Mouse (Mus musculus): ENCODE results near the gene Pabpn1l.

The Pabpn1l gene

GRCm38 (mm10) chr8:122665667-122666316 lies 43.3 kb upstream of the Pabpn1l start:
- Histone ChIP-seq H3K4me3 (replicated peaks; ENCODE audit: low read length) (no peak overlapping the region), H3K36me3 (ENCODE audit: insufficient read depth, low read length) (no peaks in the 10 kb centered on the region), H3K27me3 (ENCODE audit: insufficient read depth, low read length) (peaks cover 29% of the 10 kb centered on the region), H3K9me3 (ENCODE audit: low read length) (no peaks in the 10 kb centered on the region), H3K4me1 (replicated peaks; ENCODE audit: low read depth, low read length) (peaks cover 30% of the 10 kb centered on the region)
- TF ChIP-seq NANOG (IDR thresholded peaks at IDR 0.05; ENCODE audit: borderline replicate concordance, low read length) = no peak
- no peak for TF ChIP-seq POU5F1 (IDR thresholded peaks at IDR 0.05; ENCODE audit: borderline replicate concordance, low read length)
- no peak for TF ChIP-seq CTCF (conservative IDR thresholded peaks at IDR 0.05; ENCODE audit: low read length)

- TF ChIP-seq NANOG (IDR thresholded peaks at IDR 0.05; ENCODE audit: borderline replicate concordance, low read length) (no peak), CTCF (conservative IDR thresholded peaks at IDR 0.05; ENCODE audit: low read length) (no peak), POU5F1 (IDR thresholded peaks at IDR 0.05; ENCODE audit: borderline replicate concordance, low read length) (no peak)
- Histone ChIP-seq H3K27me3 (ENCODE audit: insufficient read depth, low read length) (peaks cover 23% of the 10 kb centered on the region), H3K4me1 (replicated peaks; ENCODE audit: low read depth, low read length) (peaks cover 30% of the 10 kb centered on the region), H3K4me3 (replicated peaks; ENCODE audit: low read length) (no peak overlapping the region), H3K36me3 (ENCODE audit: insufficient read depth, low read length) (no peaks in the 10 kb centered on the region), H3K9me3 (ENCODE audit: low read length) (no peaks in the 10 kb centered on the region)
Observed at GRCm38 (mm10) chr8:122665221-122665620, 42.7 kb upstream of the Pabpn1l start.

- H3K9me3 ChIP-seq (ENCODE audit: low read length) = no peaks in the 10 kb centered on the region
- peaks cover 33% of the 10 kb centered on the region for H3K4me1 ChIP-seq (replicated peaks; ENCODE audit: low read depth, low read length)
- H3K27me3 ChIP-seq (ENCODE audit: insufficient read depth, low read length) = peaks cover 10% of the 10 kb centered on the region; the same call in 1 of the 2 replicates
- H3K36me3 ChIP-seq (ENCODE audit: insufficient read depth, low read length) = no peaks in the 10 kb centered on the region
- no peak for TF ChIP-seq NANOG (IDR thresholded peaks at IDR 0.05; ENCODE audit: borderline replicate concordance, low read length)
- no peak for TF ChIP-seq CTCF (conservative IDR thresholded peaks at IDR 0.05; ENCODE audit: low read length)
- TF ChIP-seq POU5F1 (IDR thresholded peaks at IDR 0.05; ENCODE audit: borderline replicate concordance, low read length) = no peak
- no peak overlapping the region for H3K4me3 ChIP-seq (replicated peaks; ENCODE audit: low read length)
Observed at GRCm38 (mm10) chr8:122663670-122664069, 41.1 kb upstream of the Pabpn1l start.

- TF ChIP-seq NANOG (IDR thresholded peaks at IDR 0.05; ENCODE audit: borderline replicate concordance, low read length) (no peak), CTCF (conservative IDR thresholded peaks at IDR 0.05; ENCODE audit: low read length) (no peak), POU5F1 (IDR thresholded peaks at IDR 0.05; ENCODE audit: borderline replicate concordance, low read length) (no peak)
- peaks cover 33% of the 10 kb centered on the region for H3K4me1 ChIP-seq (replicated peaks; ENCODE audit: low read depth, low read length)
- no peaks in the 10 kb centered on the region for H3K36me3 ChIP-seq (ENCODE audit: insufficient read depth, low read length)
- H3K4me3 ChIP-seq (replicated peaks; ENCODE audit: low read length) = no peak overlapping the region
- H3K27me3 ChIP-seq (ENCODE audit: insufficient read depth, low read length) = peaks cover 6% of the 10 kb centered on the region; the same call in 1 of the 2 replicates
- no peaks in the 10 kb centered on the region for H3K9me3 ChIP-seq (ENCODE audit: low read length)
Observed at GRCm38 (mm10) chr8:122663106-122663505, 40.6 kb upstream of the Pabpn1l start.

- H3K36me3 ChIP-seq (ENCODE audit: insufficient read depth, low read length) = no peaks in the 10 kb centered on the region
- H3K4me3 ChIP-seq (replicated peaks; ENCODE audit: low read length) = no peak overlapping the region
- no peaks in the 10 kb centered on the region for H3K27me3 ChIP-seq (ENCODE audit: insufficient read depth, low read length)
- TF ChIP-seq NANOG (IDR thresholded peaks at IDR 0.05; ENCODE audit: borderline replicate concordance, low read length) (no peak), CTCF (conservative IDR thresholded peaks at IDR 0.05; ENCODE audit: low read length) (no peak), POU5F1 (IDR thresholded peaks at IDR 0.05; ENCODE audit: borderline replicate concordance, low read length) (no peak)
- peaks cover 20% of the 10 kb centered on the region for H3K4me1 ChIP-seq (replicated peaks; ENCODE audit: low read depth, low read length)
- H3K9me3 ChIP-seq (ENCODE audit: low read length) = no peaks in the 10 kb centered on the region
Observed at GRCm38 (mm10) chr8:122661894-122662293, 39.4 kb upstream of the Pabpn1l start.

GRCm38 (mm10) chr8:122661138-122661537 lies 38.6 kb upstream of the Pabpn1l start:
- Histone ChIP-seq H3K36me3 (ENCODE audit: insufficient read depth, low read length) (no peaks in the 10 kb centered on the region), H3K4me1 (replicated peaks; ENCODE audit: low read depth, low read length) (peaks cover 13% of the 10 kb centered on the region; the same call in 1 of the 2 replicates), H3K27me3 (ENCODE audit: insufficient read depth, low read length) (no peaks in the 10 kb centered on the region), H3K4me3 (replicated peaks; ENCODE audit: low read length) (no peak overlapping the region), H3K9me3 (ENCODE audit: low read length) (no peaks in the 10 kb centered on the region)
- TF ChIP-seq CTCF (conservative IDR thresholded peaks at IDR 0.05; ENCODE audit: low read length) = no peak
- no peak for TF ChIP-seq POU5F1 (IDR thresholded peaks at IDR 0.05; ENCODE audit: borderline replicate concordance, low read length)
- no peak for TF ChIP-seq NANOG (IDR thresholded peaks at IDR 0.05; ENCODE audit: borderline replicate concordance, low read length)

GRCm38 (mm10) chr8:122660022-122660421 lies 37.5 kb upstream of the Pabpn1l start:
- no peaks in the 10 kb centered on the region for H3K27me3 ChIP-seq (ENCODE audit: insufficient read depth, low read length)
- no peaks in the 10 kb centered on the region for H3K9me3 ChIP-seq (ENCODE audit: low read length)
- H3K4me1 ChIP-seq (replicated peaks; ENCODE audit: low read depth, low read length) = peaks cover 8% of the 10 kb centered on the region; the same call in 1 of the 2 replicates
- TF ChIP-seq NANOG (IDR thresholded peaks at IDR 0.05; ENCODE audit: borderline replicate concordance, low read length) (no peak), POU5F1 (IDR thresholded peaks at IDR 0.05; ENCODE audit: borderline replicate concordance, low read length) (no peak), CTCF (conservative IDR thresholded peaks at IDR 0.05; ENCODE audit: low read length) (peak; percentile 82)
- no peaks in the 10 kb centered on the region for H3K36me3 ChIP-seq (ENCODE audit: insufficient read depth, low read length)
- H3K4me3 ChIP-seq (replicated peaks; ENCODE audit: low read length) = no peak overlapping the region

GRCm38 (mm10) chr8:122658807-122659160 lies 36.2 kb upstream of the Pabpn1l start:
- no peak for TF ChIP-seq CTCF (conservative IDR thresholded peaks at IDR 0.05; ENCODE audit: low read length)
- Histone ChIP-seq H3K4me1 (replicated peaks; ENCODE audit: low read depth, low read length) (peaks cover 8% of the 10 kb centered on the region; the same call in 1 of the 2 replicates), H3K9me3 (ENCODE audit: low read length) (no peaks in the 10 kb centered on the region), H3K4me3 (replicated peaks; ENCODE audit: low read length) (no peak overlapping the region), H3K36me3 (ENCODE audit: insufficient read depth, low read length) (no peaks in the 10 kb centered on the region), H3K27me3 (ENCODE audit: insufficient read depth, low read length) (no peaks in the 10 kb centered on the region)

Data from E14TG2a.4 (cell line).